Mouse (Mus musculus): Measurements from ENCODE around the gene Dennd1b. TPM values are rescaled to one million over a fixed set of nuclear protein-coding genes. Genes with fewer than 3 reads are reported as not detected.

The Dennd1b gene
- polyA plus RNA-seq, 1 experiment from 2014 or later = 10.7 TPM

GRCm38 (mm10) chr1:139032411-139032810, 69.2 kb downstream of the Dennd1b start:
- Histone ChIP-seq H3K4me1 (replicated peaks; ENCODE audit: control insufficient read depth, insufficient read depth) (no peaks in the 10 kb centered on the region; the same call in 1 of the 2 replicates), H3K27ac (replicated peaks) (no peak overlapping the region), H3K4me3 (ENCODE audit: low read depth, low read length) (no peak overlapping the region), H3K36me3 (ENCODE audit: control insufficient read depth, insufficient read depth, low read length) (no peaks in the 10 kb centered on the region), H3K4me2 (replicated peaks; ENCODE audit: low read depth) (no peak overlapping the region), H3K9ac (ENCODE audit: low read length) (no peak overlapping the region), H3K9me3 (ENCODE audit: control insufficient read depth, low read length) (no peaks in the 10 kb centered on the region), H3K27me3 (ENCODE audit: control insufficient read depth, insufficient read depth, low read length) (no peaks in the 10 kb centered on the region)
- DNase-seq (ENCODE audit: low spot score) (no peak), ATAC-seq (ENCODE audit: low FRiP score, low TSS enrichment) (no peak)
- WGBS = 85% methylated on average over 1 of the region's 1 CpGs
- no peak for TF ChIP-seq CTCF (IDR thresholded peaks at IDR 0.05; ENCODE audit: low read depth)
- no peak for TF ChIP-seq EP300 (optimal IDR thresholded peaks at IDR 0.05)

- no peak for DNase-seq (ENCODE audit: low spot score)
- no peak overlapping the region for H3K4me2 ChIP-seq (replicated peaks; ENCODE audit: low read depth)
- no peaks in the 10 kb centered on the region; the same call in 1 of the 2 replicates for H3K4me1 ChIP-seq (replicated peaks; ENCODE audit: control insufficient read depth, insufficient read depth)
- no peaks in the 10 kb centered on the region for H3K27me3 ChIP-seq (ENCODE audit: control insufficient read depth, insufficient read depth, low read length)
- no peaks in the 10 kb centered on the region for H3K36me3 ChIP-seq (ENCODE audit: control insufficient read depth, insufficient read depth, low read length)
- no peak for TF ChIP-seq CTCF (IDR thresholded peaks at IDR 0.05; ENCODE audit: low read depth)
- 80% methylated on average over 4 of the region's 4 CpGs for WGBS
- ATAC-seq (ENCODE audit: low FRiP score, low TSS enrichment) = no peak
- H3K4me3 ChIP-seq (ENCODE audit: low read depth, low read length) = no peak overlapping the region
- H3K9me3 ChIP-seq (ENCODE audit: control insufficient read depth, low read length) = no peaks in the 10 kb centered on the region
- H3K9ac ChIP-seq (ENCODE audit: low read length) = no peak overlapping the region
- H3K27ac ChIP-seq (replicated peaks) = no peak overlapping the region
These were observed 71.9 kb downstream of the Dennd1b start for GRCm38 (mm10) chr1:139035141-139035540.

DNA sequence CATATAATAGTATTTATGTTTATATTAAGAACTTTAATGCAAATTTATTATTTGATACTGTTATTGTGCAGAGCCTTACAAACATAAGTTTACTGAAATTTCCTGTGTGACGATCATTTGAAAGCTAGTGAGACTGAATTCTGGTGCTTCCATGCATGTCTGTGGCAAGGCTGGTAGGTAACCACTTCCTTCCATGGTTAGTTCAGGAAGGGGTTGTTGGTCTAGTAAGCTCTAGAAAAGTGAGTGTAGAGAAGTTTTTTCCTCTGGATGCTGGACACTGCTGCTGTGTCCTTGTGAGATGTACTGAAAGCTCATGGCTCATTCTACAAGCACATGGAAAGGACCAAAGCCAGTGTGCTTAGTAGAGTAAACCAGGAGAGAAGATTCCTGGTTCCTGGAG, 73.1 kb downstream of the Dennd1b start:
- Histone ChIP-seq H3K9me3 (ENCODE audit: control insufficient read depth, low read length) (no peaks in the 10 kb centered on the region), H3K36me3 (ENCODE audit: control insufficient read depth, insufficient read depth, low read length) (no peaks in the 10 kb centered on the region), H3K27ac (replicated peaks) (no peak overlapping the region), H3K4me1 (replicated peaks; ENCODE audit: control insufficient read depth, insufficient read depth) (no peaks in the 10 kb centered on the region; the same call in 1 of the 2 replicates), H3K27me3 (ENCODE audit: control insufficient read depth, insufficient read depth, low read length) (no peaks in the 10 kb centered on the region), H3K9ac (ENCODE audit: low read length) (no peak overlapping the region), H3K4me2 (replicated peaks; ENCODE audit: low read depth) (no peak overlapping the region), H3K4me3 (ENCODE audit: low read depth, low read length) (no peak overlapping the region)
- ATAC-seq (ENCODE audit: low FRiP score, low TSS enrichment) (no peak), DNase-seq (ENCODE audit: low spot score) (no peak)
- 87% methylated on average over 1 of the region's 1 CpGs for WGBS
- TF ChIP-seq EP300 (optimal IDR thresholded peaks at IDR 0.05) (no peak), CTCF (IDR thresholded peaks at IDR 0.05; ENCODE audit: low read depth) (no peak)

GRCm38 (mm10) chr1:139036768-139037507, 73.7 kb downstream of the Dennd1b start:
- no peaks in the 10 kb centered on the region for H3K36me3 ChIP-seq (ENCODE audit: control insufficient read depth, insufficient read depth, low read length)
- WGBS = 60% methylated on average over 7 of the region's 7 CpGs
- no peak overlapping the region for H3K4me2 ChIP-seq (replicated peaks; ENCODE audit: low read depth)
- no peak for TF ChIP-seq EP300 (optimal IDR thresholded peaks at IDR 0.05)
- TF ChIP-seq CTCF (IDR thresholded peaks at IDR 0.05; ENCODE audit: low read depth) = no peak
- H3K27ac ChIP-seq (replicated peaks) = no peak overlapping the region
- H3K9me3 ChIP-seq (ENCODE audit: control insufficient read depth, low read length) = no peaks in the 10 kb centered on the region
- H3K9ac ChIP-seq (ENCODE audit: low read length) = no peak overlapping the region
- H3K4me1 ChIP-seq (replicated peaks; ENCODE audit: control insufficient read depth, insufficient read depth) = no peaks in the 10 kb centered on the region; the same call in 1 of the 2 replicates
- DNase-seq (ENCODE audit: low spot score) = no peak
- H3K4me3 ChIP-seq (ENCODE audit: low read depth, low read length) = no peak overlapping the region
- H3K27me3 ChIP-seq (ENCODE audit: control insufficient read depth, insufficient read depth, low read length) = no peaks in the 10 kb centered on the region
- no peak for ATAC-seq (ENCODE audit: low FRiP score, low TSS enrichment)

GRCm38 (mm10) chr1:139038074-139038473, 74.8 kb downstream of the Dennd1b start:
- ATAC-seq (ENCODE audit: low FRiP score, low TSS enrichment) = no peak
- TF ChIP-seq CTCF (IDR thresholded peaks at IDR 0.05; ENCODE audit: low read depth) (no peak), EP300 (optimal IDR thresholded peaks at IDR 0.05) (no peak)
- Histone ChIP-seq H3K4me1 (replicated peaks; ENCODE audit: control insufficient read depth, insufficient read depth) (no peaks in the 10 kb centered on the region), H3K9ac (ENCODE audit: low read length) (no peak overlapping the region), H3K9me3 (ENCODE audit: control insufficient read depth, low read length) (no peaks in the 10 kb centered on the region), H3K27ac (replicated peaks) (no peak overlapping the region), H3K4me2 (replicated peaks; ENCODE audit: low read depth) (no peak overlapping the region), H3K4me3 (ENCODE audit: low read depth, low read length) (no peak overlapping the region), H3K27me3 (ENCODE audit: control insufficient read depth, insufficient read depth, low read length) (no peaks in the 10 kb centered on the region), H3K36me3 (ENCODE audit: control insufficient read depth, insufficient read depth, low read length) (no peaks in the 10 kb centered on the region)
- WGBS = 75% methylated on average over 4 of the region's 4 CpGs
- DNase-seq (ENCODE audit: low spot score) = no peak

- 69% methylated on average over 3 of the region's 3 CpGs for whole genome bisulfite sequencing
- Histone ChIP-seq H3K27ac (replicated peaks) (no peak overlapping the region), H3K27me3 (ENCODE audit: control insufficient read depth, insufficient read depth, low read length) (no peaks in the 10 kb centered on the region), H3K9ac (ENCODE audit: low read length) (no peak overlapping the region), H3K36me3 (ENCODE audit: control insufficient read depth, insufficient read depth, low read length) (no peaks in the 10 kb centered on the region), H3K9me3 (ENCODE audit: control insufficient read depth, low read length) (no peaks in the 10 kb centered on the region), H3K4me3 (ENCODE audit: low read depth, low read length) (no peak overlapping the region), H3K4me2 (replicated peaks; ENCODE audit: low read depth) (no peak overlapping the region), H3K4me1 (replicated peaks; ENCODE audit: control insufficient read depth, insufficient read depth) (no peaks in the 10 kb centered on the region)
- no peak for DNase-seq (ENCODE audit: low spot score)
- TF ChIP-seq CTCF (IDR thresholded peaks at IDR 0.05; ENCODE audit: low read depth) (no peak), EP300 (optimal IDR thresholded peaks at IDR 0.05) (no peak)
- ATAC-seq (ENCODE audit: low FRiP score, low TSS enrichment) = no peak
These were observed 75.4 kb downstream of the Dennd1b start for GRCm38 (mm10) chr1:139038620-139039019.
